Mouse (Mus musculus) bone marrow macrophage, adult 2 months (primary cell): ENCODE measurements around the gene Exph5.

Source experiments
- CTCF ChIP-seq: IDR thresholded peaks from 2 replicates; pipeline ENCODE4 v1.5.1; 2012; ENCODE audit warnings: low read depth, mild to moderate bottlenecking, low read length, moderate library complexity
- POLR2A ChIP-seq: IDR thresholded peaks from 2 replicates; pipeline ENCODE4 v1.6.1; 2012; ENCODE audit warnings: mild to moderate bottlenecking, low read depth, low read length, borderline replicate concordance

DNA sequence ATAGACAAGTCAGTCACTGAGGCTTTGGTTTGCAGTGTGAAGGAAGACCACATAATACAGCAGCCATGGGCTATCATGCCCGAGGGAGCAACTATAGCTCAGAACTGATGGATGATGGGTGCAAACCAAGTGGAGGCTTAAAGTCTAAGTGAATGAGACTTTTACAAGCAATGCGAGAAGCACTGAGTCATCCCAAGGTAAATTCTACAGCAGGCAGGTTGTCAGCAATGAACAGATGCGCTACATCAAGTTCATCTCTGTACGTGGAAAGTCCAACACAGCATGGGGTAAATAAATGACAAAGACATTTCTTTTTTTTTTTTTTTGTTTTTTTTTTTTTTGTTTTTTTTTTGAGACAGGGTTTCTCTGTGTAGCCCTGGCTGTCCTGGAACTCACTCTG lies 28.8 kb upstream of the Exph5 start:
- TF ChIP-seq CTCF = no peak
- TF ChIP-seq POLR2A = no peak
